Mouse (Mus musculus) C2C12 (cell line): ENCODE data around the gene Itpr1.

ENCODE experiments used
- CEBPB ChIP-seq: IDR thresholded peaks from one replicate; pipeline ENCODE4 v1.6.1; 2011; ENCODE audit warnings: low read depth, mild to moderate bottlenecking, control low read depth, moderate library complexity
- CTCF ChIP-seq: IDR thresholded peaks from one replicate; pipeline ENCODE4 v1.5.1; 2011; ENCODE audit not compliant: control insufficient read depth, insufficient read depth, insufficient read length
- FOSL1 ChIP-seq: IDR thresholded peaks from one replicate; pipeline ENCODE4 v1.8.0; 2011; ENCODE audit warnings: mild to moderate bottlenecking, low read length; ENCODE audit not compliant: poor library complexity, insufficient read depth, severe bottlenecking
- MAX ChIP-seq: IDR thresholded peaks from one replicate; pipeline ENCODE4 v1.6.1; 2011; ENCODE audit warnings: mild to moderate bottlenecking, control low read depth
- MYOD1 ChIP-seq: IDR thresholded peaks from one replicate; pipeline ENCODE4 v1.6.1; 2011; ENCODE audit warnings: low read depth; ENCODE audit not compliant: control insufficient read depth, insufficient read length
- MYOG ChIP-seq: IDR thresholded peaks from one replicate; pipeline ENCODE4 v1.6.1; 2011; ENCODE audit not compliant: control insufficient read depth, insufficient read length; ENCODE audit errors: extremely low read depth
- USF1 ChIP-seq: IDR thresholded peaks from one replicate; pipeline ENCODE4 v1.6.1; 2011; ENCODE audit warnings: low read depth, mild to moderate bottlenecking, control low read depth, moderate library complexity

DNA sequence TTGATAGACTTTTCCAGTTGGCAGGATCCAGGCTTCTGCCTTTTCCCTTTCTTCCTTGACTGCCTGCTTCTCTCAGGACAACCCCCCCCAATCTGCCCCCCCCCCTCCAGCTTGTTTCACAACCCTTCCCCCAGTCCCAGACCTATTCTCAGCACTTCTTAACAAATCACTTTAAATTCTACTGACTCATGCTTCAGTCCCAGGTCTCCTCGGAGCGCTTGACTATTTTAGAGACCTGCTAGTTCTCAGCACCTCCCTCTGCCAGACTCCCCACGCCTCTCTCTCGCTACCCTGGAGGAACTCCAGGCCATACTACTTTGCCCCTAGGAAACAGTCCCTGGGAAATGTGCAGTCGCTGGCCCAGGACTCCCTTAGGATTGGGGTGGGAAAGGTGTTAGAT, 223.7 kb downstream of the Itpr1 start:
- TF ChIP-seq CTCF (no peak), MYOG (no peak), MYOD1 (no peak), CEBPB (no peak), MAX (no peak), USF1 (no peak), FOSL1 (no peak)
